Mouse (Mus musculus) kidney, adult 2 months (tissue): ENCODE measurements at regions not wholly inside any gene's neighbourhood (a gene's known extent, or its start where the extent isn't known, plus 50 kb on each side); places are given as distances from the start of the nearest gene placed in this dataset.
"Not testable (repeated sequence)": the region's sequence is repeated elsewhere in the genome, so short reads cannot be mapped to it uniquely, and the experiment has no call there.

Experiments used
- CTCF ChIP-seq: fragments of 200-500 bp; conservative IDR thresholded peaks from 2 replicates; pipeline ENCODE4 v1.5.1; 2011; ENCODE audit warnings: low read depth, mild to moderate bottlenecking, control low read depth, low read length, moderate library complexity, mixed read lengths; ENCODE audit not compliant: insufficient read depth, insufficient read length
- POLR2A ChIP-seq: fragments of 200-500 bp; IDR thresholded peaks from one replicate; pipeline ENCODE4 v1.6.1; 2011; ENCODE audit warnings: low read depth, low read length, control low read depth

- not testable (repeated sequence) for TF ChIP-seq CTCF, POLR2A
Observed at GRCm38 (mm10) chr9:23717584-23717983, 380.2 kb upstream of the Npsr1 start.
